Mouse (Mus musculus): ENCODE results near the gene Yy1.
A peak's percentile ranks its signal among the peaks of the same experiment; 100 is the strongest.
"Not testable (repeated sequence)": the region's sequence is repeated elsewhere in the genome, so short reads cannot be mapped to it uniquely, and the experiment has no call there.

Yy1 gene

GRCm38 (mm10) chr12:108826282-108826957 is 33.6 kb downstream of the Yy1 start:
- no peak for DNase-seq (ENCODE audit: low read depth, low spot score)

DNA sequence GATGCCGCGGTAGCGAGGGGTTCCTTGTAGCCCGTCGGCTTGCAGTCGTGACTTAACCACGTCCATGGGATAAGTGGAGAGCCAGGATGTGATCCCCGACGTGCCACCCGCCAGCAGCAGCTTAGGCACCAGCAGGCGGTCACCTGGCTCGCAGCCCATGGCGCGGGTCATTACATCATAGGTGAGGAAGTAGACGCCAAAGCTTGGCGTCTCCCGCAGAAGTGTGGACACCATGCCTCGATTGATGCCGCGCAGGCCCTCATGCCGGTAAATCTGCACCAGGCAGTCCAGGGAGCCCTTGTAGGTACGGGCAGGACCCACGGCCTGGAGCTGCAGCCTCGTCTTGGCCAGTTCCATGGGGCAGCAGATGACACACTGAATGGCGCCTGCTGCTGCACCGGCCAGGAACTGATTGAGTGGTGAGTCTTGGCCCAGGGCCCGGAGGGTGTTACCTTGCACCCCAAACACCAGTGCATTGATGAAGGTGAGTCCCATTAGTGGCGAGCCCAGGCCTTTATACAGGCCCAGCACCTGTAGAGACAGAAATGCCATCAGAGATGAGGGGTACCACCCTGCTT is 34.3 kb downstream of the Yy1 start:
- no peak for DNase-seq (ENCODE audit: low read depth, low spot score)

GRCm38 (mm10) chr12:108827641-108828040 is 34.9 kb downstream of the Yy1 start:
- DNase-seq (ENCODE audit: low read depth, low spot score): no peak

DNA sequence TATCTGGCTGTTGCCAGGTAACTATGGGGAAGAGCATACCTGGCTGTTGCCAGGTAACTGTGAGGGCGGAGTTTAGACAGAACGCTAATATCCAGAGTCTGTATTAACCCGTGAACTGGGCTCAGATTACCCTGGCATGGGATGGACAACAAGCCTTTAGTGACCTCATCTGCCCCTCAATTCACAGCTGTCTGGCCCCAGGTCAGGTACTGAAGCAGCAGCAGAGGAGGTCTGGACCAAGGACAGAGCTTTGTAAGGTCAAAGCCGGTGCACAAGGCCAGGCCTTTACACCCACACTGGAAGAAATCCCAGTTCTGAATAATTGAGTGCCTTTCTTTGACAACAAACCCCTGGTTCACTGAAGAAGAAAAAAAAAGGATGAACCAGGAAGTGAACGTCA is 36.9 kb downstream of the Yy1 start:
- DNase-seq (ENCODE audit: low read depth, low spot score): no peak

GRCm38 (mm10) chr12:108830358-108830757 is 37.6 kb downstream of the Yy1 start:
- DNase-seq (ENCODE audit: low read depth, low spot score): no peak

- peak; percentile 98 for DNase-seq (ENCODE audit: low read depth, low spot score)
Measured at GRCm38 (mm10) chr12:108831966-108832643, 39.3 kb downstream of the Yy1 start.

DNA sequence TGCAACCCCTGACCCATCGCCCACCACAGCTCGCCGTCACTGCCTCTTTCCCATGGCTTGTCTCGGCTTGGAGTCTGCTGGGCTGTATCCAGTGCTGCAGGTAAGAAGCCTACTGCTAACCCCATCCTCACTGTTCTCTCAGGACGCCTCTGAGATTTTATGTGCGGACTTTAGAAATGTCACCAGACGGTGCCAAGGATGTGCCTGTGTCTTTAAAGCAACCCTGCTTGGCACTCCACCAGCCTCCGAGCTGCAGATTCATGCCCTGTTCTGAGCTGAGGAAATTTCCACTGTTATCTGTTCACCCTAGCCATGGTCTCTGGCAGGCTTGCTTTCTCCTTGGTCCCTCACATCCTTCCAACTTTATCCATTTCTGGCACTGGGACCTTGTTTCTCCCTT is 40.1 kb downstream of the Yy1 start:
- DNase-seq (ENCODE audit: low read depth, low spot score): peak; percentile 51

GRCm38 (mm10) chr12:108833408-108833807 is 40.6 kb downstream of the Yy1 start:
- DNase-seq (ENCODE audit: low read depth, low spot score): no peak

- DNase-seq (ENCODE audit: low read depth, low spot score): no peak
Measured at GRCm38 (mm10) chr12:108834337-108834736, 41.6 kb downstream of the Yy1 start.

DNA sequence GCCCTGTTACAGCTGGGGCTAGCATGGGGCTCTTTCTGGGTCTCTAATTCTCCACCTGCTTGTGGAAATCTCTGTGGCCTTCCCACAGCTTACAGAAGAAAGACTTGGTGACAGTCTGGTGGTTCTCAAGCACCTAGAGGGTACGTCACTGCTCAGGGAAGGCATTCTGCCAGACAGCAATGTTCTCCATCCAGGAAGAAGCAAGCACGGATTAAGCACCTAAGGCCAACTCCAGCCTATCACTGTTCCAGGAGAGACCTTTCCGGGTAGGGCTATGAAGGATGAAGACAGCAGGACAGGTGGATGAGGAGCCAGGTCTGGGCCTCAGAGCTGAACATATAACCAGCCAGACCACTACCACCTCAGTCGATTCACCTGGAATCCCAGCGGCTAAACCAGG is 42.0 kb downstream of the Yy1 start:
- no peak for DNase-seq (ENCODE audit: low read depth, low spot score)

GRCm38 (mm10) chr12:108835208-108835839 is 42.6 kb downstream of the Yy1 start:
- DNase-seq (ENCODE audit: low read depth, low spot score): no peak

- DNase-seq (ENCODE audit: low read depth, low spot score): peak; percentile 88
Measured at GRCm38 (mm10) chr12:108835840-108836409, 43.2 kb downstream of the Yy1 start, which contains the start of the genes Slc25a29 and Slc25a47. Gene Slc25a29 (minus strand): TSS chr12:108835883. Gene Slc25a47 (plus strand): TSS chr12:108836046.

DNA sequence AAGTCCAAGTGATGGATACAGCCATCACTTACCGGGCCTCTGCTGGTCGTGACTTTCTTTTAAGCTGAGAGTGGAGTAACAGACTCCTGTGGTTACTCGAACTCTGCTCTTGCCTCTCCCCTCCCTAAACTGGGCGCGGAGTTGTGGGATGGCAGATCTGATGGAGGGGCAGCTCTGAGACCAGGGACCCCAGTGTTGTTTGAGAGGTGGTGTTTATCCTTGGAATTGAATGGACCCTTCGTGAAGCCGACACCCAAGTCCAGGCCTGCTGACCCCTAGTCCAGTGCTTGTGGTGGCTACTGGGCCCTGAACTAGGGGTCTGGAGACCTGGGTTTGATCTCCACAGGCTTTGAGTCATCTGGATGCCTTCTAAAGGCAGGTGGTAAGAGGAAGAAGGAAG is 43.9 kb downstream of the Yy1 start:
- no peak for DNase-seq (ENCODE audit: low read depth, low spot score)

DNA sequence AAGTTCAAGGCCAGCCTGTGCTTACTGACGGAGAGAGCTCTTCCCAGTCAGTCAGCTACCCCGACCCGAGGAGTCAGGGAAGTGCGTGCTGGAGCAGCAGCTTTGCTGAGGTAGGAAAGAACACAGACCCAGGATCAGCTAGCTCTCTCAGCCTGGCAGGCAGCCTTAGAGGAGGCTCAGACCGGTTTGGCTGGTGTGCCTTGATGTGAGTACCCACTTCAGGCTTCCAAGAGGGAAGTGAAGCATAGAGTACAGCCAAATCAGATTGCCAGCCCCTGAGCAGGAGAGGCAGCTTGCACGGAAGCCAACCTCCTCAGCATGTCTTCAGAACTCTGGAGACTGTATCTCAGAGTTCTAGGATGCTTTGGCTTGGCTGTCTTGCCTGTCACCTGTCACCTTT is 48.4 kb downstream of the Yy1 start:
- DNase-seq (ENCODE audit: low read depth, low spot score): no peak

DNA sequence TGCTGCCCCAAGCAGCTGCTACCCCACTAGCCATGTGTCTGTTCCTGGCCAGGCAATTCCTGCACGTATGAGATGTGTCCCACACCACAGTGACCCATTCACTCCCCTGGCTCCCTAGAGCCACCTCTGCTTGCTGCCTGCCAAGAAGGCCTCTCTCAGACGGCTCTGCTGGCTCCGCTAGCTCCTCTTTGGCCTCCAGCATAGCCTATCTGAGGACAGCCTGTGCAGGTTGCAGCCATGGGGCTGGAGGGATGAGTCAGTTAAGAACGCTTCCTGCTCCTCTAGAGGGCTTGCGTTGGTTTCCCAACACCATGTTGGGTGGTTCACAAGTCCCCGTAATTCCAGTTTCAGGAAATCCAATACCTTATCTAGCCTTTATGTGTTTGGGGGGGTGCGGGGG is 49.9 kb downstream of the Yy1 start:
- no peak for DNase-seq (ENCODE audit: low read depth, low spot score)

DNA sequence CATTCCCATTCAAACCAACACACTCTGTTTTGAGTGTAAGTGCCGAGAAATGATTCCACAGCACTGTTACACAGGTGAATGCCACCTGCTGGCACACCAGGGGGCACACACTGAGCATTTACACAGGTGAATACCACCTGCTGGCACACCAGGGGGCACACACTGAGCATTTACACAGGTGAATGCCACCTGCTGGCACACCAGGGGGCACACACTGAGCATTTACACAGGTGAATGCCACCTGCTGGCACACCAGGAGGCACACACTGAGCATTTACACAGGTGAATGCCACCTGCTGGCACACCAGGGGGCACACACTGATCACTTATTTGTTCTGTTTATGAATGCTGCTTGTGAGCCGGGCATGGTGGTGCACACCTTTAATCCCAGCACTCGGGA is 55.3 kb downstream of the Yy1 start:
- not testable (repeated sequence) for DNase-seq (ENCODE audit: low read depth, low spot score)

DNA sequence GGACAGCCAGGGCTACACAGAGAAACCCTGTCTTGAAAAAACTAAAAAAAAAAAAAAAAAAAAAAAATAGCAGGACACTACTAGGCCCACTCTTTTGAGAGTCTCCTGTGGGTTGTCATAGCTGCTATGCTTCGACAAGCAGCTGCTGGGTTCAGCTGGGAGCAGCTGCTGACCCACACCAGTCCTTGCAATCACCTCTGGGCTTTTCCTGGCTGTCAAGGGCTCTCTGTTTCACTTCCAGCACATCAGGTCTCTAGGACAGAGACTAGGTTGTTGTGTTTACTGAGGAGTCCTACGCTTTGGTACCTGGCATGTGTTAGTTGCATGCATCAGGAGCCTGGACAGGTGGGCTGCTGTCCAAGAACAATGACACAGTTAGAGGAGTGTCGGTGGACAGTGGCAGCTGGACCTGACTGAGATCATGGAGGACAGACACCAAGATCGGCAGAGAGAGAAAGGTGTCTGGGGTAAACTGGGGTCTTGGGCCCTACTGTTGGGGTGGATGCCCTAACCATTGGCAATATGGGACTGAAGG is 56.8 kb downstream of the Yy1 start:
- no peak for DNase-seq (ENCODE audit: low read depth, low spot score)

DNA sequence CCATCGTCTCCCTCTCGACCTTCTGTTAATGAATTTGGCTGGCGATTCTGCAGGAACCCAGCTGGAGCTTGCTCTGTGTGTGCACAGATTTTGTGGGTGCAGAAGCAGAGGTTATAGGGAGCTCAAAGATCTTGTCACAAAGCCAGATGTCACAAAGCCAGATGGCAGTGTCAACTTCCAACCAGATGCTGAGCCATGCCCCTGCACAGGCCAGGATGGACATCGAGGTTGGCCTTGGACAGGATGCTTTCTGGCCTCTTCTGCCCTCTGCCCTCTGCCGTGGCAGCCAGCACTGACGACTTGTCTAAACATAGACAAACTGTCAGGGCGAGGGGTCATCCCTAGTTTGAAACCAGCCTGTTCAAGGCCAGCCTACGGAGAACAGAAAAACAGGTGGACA is 57.4 kb downstream of the Yy1 start:
- DNase-seq (ENCODE audit: low read depth, low spot score): no peak

DNA sequence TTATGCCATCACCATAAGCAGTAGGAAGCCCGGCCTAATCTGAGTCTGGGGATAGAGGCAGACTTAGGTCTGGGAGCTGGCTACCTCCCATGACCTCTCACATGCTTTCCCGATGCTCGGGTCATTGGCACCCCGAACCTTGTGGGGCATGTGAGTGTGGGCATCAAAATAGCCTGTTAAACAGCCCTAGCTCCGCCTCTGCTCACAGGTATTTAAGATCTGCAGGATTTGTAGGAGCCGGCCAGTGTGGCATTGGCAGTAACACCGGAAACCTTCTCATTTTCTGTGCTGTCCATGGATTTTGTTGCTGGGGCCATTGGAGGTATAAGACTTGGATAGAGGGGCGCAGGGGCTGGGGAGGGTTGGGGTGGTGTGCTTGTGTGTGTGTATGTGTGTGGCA is 58.1 kb downstream of the Yy1 start:
- no peak for DNase-seq (ENCODE audit: low read depth, low spot score)

- DNase-seq (ENCODE audit: low read depth, low spot score): no peak
Measured at GRCm38 (mm10) chr12:108852822-108853221, 60.0 kb downstream of the Yy1 start.

DNA sequence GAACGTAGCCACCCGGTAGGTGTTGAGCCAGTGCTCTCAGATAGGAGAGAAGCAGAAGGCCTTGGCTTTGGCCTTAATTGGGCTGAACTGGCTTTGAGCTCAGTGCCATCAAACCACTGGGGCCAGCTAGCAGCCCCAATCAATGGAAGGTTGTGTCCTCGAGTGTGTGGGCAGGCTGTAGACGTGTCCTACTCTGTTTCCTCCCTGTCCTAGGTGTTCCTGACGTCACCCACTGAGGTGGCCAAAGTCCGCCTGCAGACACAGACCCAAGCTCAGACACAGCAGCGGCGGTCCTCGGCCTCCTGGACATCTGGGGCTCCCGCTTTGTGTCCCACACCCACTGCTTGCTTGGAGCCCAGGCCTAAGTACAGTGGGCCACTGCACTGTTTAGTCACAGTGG is 62.3 kb downstream of the Yy1 start:
- no peak for DNase-seq (ENCODE audit: low read depth, low spot score)

DNA sequence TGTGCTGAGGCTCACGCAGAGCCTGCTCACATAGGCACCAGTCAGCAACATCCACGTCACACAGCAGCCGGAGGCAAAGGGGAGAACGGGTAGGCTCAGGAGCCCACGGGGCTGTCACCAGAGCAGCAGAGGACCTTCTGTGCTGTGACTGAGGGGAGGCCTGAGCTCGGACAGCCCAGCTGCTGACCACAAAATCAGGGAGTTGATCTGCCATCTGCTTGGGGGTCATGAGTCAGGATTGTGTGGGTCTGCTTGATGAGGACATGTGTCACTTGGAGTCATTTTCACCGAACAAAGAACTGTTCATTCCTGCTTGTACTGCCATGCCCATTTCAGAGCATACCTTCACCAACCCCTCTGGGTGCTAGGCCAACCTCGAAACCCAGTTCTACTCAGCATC is 63.4 kb downstream of the Yy1 start:
- DNase-seq (ENCODE audit: low read depth, low spot score): no peak
